Mouse (Mus musculus) embryonic facial prominence, embryonic 10.5 days (tissue): ENCODE measurements around the gene Insc. TPM values are rescaled to one million over a fixed set of nuclear protein-coding genes. Genes with fewer than 3 reads are reported as not detected.

Experiments
- DNase-seq: peaks from one replicate; pipeline ENCODE4 v3.0.0-alpha.2; 2017; ENCODE audit warnings: low spot score
- H3K27ac ChIP-seq: fragments of 300-500 bp; sonication (generic); replicated peaks from 2 replicates; pipeline ENCODE4 v1.5.1; 2016; ENCODE audit warnings: mild to moderate bottlenecking
- H3K27me3 ChIP-seq: fragments of 300-500 bp; sonication (generic); replicated peaks from 2 replicates; pipeline ENCODE4 v1.6.1; 2016; ENCODE audit warnings: low read depth, mild to moderate bottlenecking; ENCODE audit not compliant: poor library complexity, severe bottlenecking
- H3K36me3 ChIP-seq: fragments of 300-500 bp; sonication (generic); replicated peaks from 2 replicates; pipeline ENCODE4 v1.6.1; 2016; ENCODE audit warnings: mild to moderate bottlenecking, moderate library complexity
- H3K4me1 ChIP-seq: fragments of 300-500 bp; sonication (generic); 2 replicates; pipeline ENCODE4 v1.6.1; 2016
- H3K4me3 ChIP-seq: fragments of 300-500 bp; sonication (generic); 2 replicates; pipeline ENCODE4 v1.5.1; 2016; ENCODE audit warnings: mild to moderate bottlenecking, moderate library complexity
- H3K9me3 ChIP-seq: fragments of 300-500 bp; sonication (generic); 2 replicates; pipeline ENCODE4 v1.6.1; 2016; ENCODE audit warnings: mild to moderate bottlenecking
- WGBS: fragments of 180-500 bp; shearing (Covaris S2); methylation state at CpG from one replicate; pipeline ENCODE4 v1.1.7; 2016; 5-methylcytosine and 5-hydroxymethylcytosine counted together
- polyA plus RNA-seq: library from polyadenylated mRNA; unstranded; fragments of >200 nt; fragmentation: Nextera tagmentation; extraction: Ambion mirVana; gene quantifications from 2 replicates; pipeline ENCODE4 v1.2.1, GENCODE M21; 2016

The Insc gene
- polyA plus RNA-seq, 1 experiment from 2014 or later: 6.4 TPM

- no peaks in the 10 kb centered on the region for H3K27me3 ChIP-seq
- WGBS: 88% methylated on average over 4 of the region's 4 CpGs
- H3K27ac ChIP-seq: no peak overlapping the region
- H3K4me3 ChIP-seq: no peak overlapping the region
- H3K9me3 ChIP-seq: no peaks in the 10 kb centered on the region
- DNase-seq: no peak
- H3K36me3 ChIP-seq: no peaks in the 10 kb centered on the region
- H3K4me1 ChIP-seq: peaks cover 5% of the 10 kb centered on the region
Observed at GRCm38 (mm10) chr7:114769041-114769440, 25.5 kb downstream of the Insc start.

DNA sequence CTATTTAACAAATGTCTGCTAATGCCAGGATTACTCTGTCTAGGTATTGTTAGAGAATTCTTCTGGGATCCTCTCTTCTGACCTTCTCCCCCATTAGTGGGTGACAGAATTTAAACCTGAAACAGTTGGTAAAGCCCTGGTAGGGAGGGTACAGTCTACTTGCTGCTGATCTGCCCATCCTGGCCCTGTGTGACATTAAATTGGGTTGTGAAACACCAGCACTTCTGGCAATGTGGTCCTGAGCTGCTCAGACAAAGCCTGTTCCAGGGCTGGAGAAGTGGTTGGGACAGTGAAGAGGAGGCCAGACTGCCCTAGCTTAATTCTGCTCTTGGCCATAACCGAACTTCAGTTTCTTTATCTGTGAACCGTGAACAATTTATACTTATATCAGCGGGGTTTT, 27.1 kb downstream of the Insc start:
- no peak overlapping the region for H3K4me3 ChIP-seq
- WGBS: 96% methylated on average over 3 of the region's 3 CpGs

GRCm38 (mm10) chr7:114771801-114772200, 28.3 kb downstream of the Insc start:
- no peaks in the 10 kb centered on the region for H3K36me3 ChIP-seq
- no peak overlapping the region for H3K4me3 ChIP-seq
- H3K27me3 ChIP-seq: no peaks in the 10 kb centered on the region
- no peak for DNase-seq
- no peak overlapping the region for H3K27ac ChIP-seq
- H3K4me1 ChIP-seq: peaks cover 5% of the 10 kb centered on the region
- H3K9me3 ChIP-seq: no peaks in the 10 kb centered on the region
- 76% methylated on average over 7 of the region's 7 CpGs for WGBS

More for the DNA sequence above, 27.1 kb downstream of the Insc start:
- no peak for DNase-seq
- H3K36me3 ChIP-seq: no peaks in the 10 kb centered on the region
- peaks cover 5% of the 10 kb centered on the region for H3K4me1 ChIP-seq
- no peak overlapping the region for H3K27ac ChIP-seq
- no peaks in the 10 kb centered on the region for H3K9me3 ChIP-seq
- H3K27me3 ChIP-seq: no peaks in the 10 kb centered on the region

DNA sequence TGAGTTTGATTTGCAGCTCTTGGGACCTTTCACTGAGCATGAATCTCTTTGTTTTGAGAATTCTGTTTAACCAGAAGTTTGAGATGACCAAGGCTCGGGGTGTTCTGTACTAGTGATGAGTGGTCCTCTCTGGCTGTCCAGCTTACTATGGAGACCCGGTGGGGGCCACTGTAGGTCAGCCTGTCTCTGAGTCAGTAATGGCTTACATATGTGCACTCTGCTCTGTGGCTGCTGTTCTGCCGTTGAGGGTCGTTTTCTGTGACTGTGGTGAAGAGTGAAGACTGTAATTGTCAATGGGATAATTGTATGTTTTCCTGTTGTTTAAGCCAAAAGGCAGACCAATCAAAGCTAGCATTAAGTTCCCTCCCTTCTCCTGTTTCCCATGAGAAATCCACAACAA, 30.3 kb downstream of the Insc start:
- Histone ChIP-seq H3K4me3 (no peak overlapping the region), H3K27ac (no peak overlapping the region), H3K4me1 (peaks cover 13% of the 10 kb centered on the region), H3K36me3 (no peaks in the 10 kb centered on the region), H3K27me3 (no peaks in the 10 kb centered on the region), H3K9me3 (no peaks in the 10 kb centered on the region)
- DNase-seq: peak; percentile 42
- WGBS: 35% methylated on average over 4 of the region's 4 CpGs

DNA sequence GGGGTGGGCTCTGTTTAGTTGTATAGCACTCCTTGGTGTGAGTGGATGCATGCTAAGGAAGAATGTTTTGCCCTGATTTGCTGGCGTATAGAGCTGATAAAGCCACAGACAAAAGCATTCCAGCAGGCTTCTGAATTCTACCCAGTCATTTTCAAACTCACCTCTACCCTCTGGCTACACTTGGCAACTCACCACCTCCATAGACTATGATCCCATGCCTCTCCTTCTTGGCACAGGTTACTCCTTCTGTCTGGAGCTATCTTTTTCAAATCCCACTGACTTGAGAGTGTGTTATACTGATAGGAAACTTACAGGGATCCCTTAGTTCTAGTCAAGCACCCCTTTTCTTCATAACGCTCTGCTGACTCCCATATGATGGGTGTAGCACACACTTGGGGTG, 32.4 kb downstream of the Insc start:
- Histone ChIP-seq H3K4me1 (peaks cover 25% of the 10 kb centered on the region), H3K27me3 (no peaks in the 10 kb centered on the region), H3K36me3 (no peaks in the 10 kb centered on the region), H3K4me3 (no peak overlapping the region), H3K9me3 (no peaks in the 10 kb centered on the region), H3K27ac (no peak overlapping the region)
- WGBS: 80% methylated on average over 2 of the region's 2 CpGs
- no peak for DNase-seq

- 80% methylated on average over 7 of the region's 7 CpGs for WGBS
- Histone ChIP-seq H3K27me3 (no peaks in the 10 kb centered on the region), H3K27ac (peak overlapping the region; percentile 24; the same call in 1 of the 2 replicates), H3K9me3 (no peaks in the 10 kb centered on the region), H3K36me3 (no peaks in the 10 kb centered on the region), H3K4me1 (peaks cover 25% of the 10 kb centered on the region), H3K4me3 (no peak overlapping the region)
- DNase-seq: no peak
Observed at GRCm38 (mm10) chr7:114778156-114778770, 34.8 kb downstream of the Insc start.

- WGBS: 32% methylated on average over 8 of the region's 8 CpGs
- Histone ChIP-seq H3K9me3 (no peaks in the 10 kb centered on the region), H3K4me3 (no peak overlapping the region), H3K36me3 (no peaks in the 10 kb centered on the region), H3K4me1 (peaks cover 24% of the 10 kb centered on the region), H3K27ac (peak overlapping the region; percentile 24; the same call in 1 of the 2 replicates), H3K27me3 (no peaks in the 10 kb centered on the region)
- peak; percentile 41 for DNase-seq
Observed at GRCm38 (mm10) chr7:114779056-114779660, 35.7 kb downstream of the Insc start.

DNA sequence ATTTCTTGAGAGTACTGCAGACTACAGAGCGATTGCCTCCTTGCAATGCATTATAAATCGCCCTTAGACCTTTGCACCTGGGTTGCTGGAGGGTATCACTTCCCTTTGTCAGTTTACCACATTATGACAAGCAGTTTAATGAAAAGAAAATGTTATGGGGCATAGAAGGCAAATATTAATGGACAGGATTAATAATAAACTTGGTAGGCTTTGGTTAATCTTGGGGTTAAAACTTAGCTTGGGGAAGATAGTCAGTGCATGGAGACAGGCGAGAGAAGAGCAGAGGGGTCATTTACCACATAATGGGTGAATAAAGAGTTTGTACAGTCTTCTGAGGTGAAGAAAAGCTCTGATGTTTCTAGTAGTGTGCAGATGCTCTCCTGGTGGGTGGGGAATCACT, 39.8 kb downstream of the Insc start:
- no peak for DNase-seq

GRCm38 (mm10) chr7:114791087-114791486, 47.6 kb downstream of the Insc start:
- no peaks in the 10 kb centered on the region for H3K9me3 ChIP-seq
- no peaks in the 10 kb centered on the region for H3K36me3 ChIP-seq
- WGBS: 93% methylated on average over 10 of the region's 10 CpGs
- H3K4me3 ChIP-seq: no peak overlapping the region
- H3K27ac ChIP-seq: no peak overlapping the region
- DNase-seq: no peak
- H3K27me3 ChIP-seq: no peaks in the 10 kb centered on the region
- H3K4me1 ChIP-seq: no peaks in the 10 kb centered on the region

More for the DNA sequence above, 39.8 kb downstream of the Insc start:
- Histone ChIP-seq H3K4me1 (peaks cover 20% of the 10 kb centered on the region), H3K9me3 (no peaks in the 10 kb centered on the region), H3K27ac (no peak overlapping the region), H3K36me3 (no peaks in the 10 kb centered on the region), H3K4me3 (no peak overlapping the region), H3K27me3 (no peaks in the 10 kb centered on the region)
- 80% methylated on average over 3 of the region's 3 CpGs for WGBS

GRCm38 (mm10) chr7:114792026-114792425, 48.5 kb downstream of the Insc start:
- H3K4me3 ChIP-seq: no peak overlapping the region
- no peaks in the 10 kb centered on the region for H3K27me3 ChIP-seq
- no peaks in the 10 kb centered on the region for H3K36me3 ChIP-seq
- WGBS: 89% methylated on average over 6 of the region's 6 CpGs
- DNase-seq: no peak
- H3K4me1 ChIP-seq: no peaks in the 10 kb centered on the region
- H3K9me3 ChIP-seq: no peaks in the 10 kb centered on the region
- no peak overlapping the region for H3K27ac ChIP-seq

- H3K27me3 ChIP-seq: no peaks in the 10 kb centered on the region
- DNase-seq: no peak
- no peaks in the 10 kb centered on the region for H3K36me3 ChIP-seq
- H3K9me3 ChIP-seq: no peaks in the 10 kb centered on the region
- H3K27ac ChIP-seq: no peak overlapping the region
- no peaks in the 10 kb centered on the region for H3K4me1 ChIP-seq
- no peak overlapping the region for H3K4me3 ChIP-seq
- 85% methylated on average over 2 of the region's 2 CpGs for WGBS
Observed at GRCm38 (mm10) chr7:114794400-114794799, 50.9 kb downstream of the Insc start.

- Histone ChIP-seq H3K9me3 (no peaks in the 10 kb centered on the region), H3K4me1 (no peaks in the 10 kb centered on the region), H3K36me3 (no peaks in the 10 kb centered on the region), H3K27me3 (no peaks in the 10 kb centered on the region), H3K4me3 (no peak overlapping the region), H3K27ac (no peak overlapping the region)
- no peak for DNase-seq
- WGBS: 86% methylated on average over 8 of the region's 8 CpGs
Observed at GRCm38 (mm10) chr7:114802576-114802975, 59.1 kb downstream of the Insc start.

DNA sequence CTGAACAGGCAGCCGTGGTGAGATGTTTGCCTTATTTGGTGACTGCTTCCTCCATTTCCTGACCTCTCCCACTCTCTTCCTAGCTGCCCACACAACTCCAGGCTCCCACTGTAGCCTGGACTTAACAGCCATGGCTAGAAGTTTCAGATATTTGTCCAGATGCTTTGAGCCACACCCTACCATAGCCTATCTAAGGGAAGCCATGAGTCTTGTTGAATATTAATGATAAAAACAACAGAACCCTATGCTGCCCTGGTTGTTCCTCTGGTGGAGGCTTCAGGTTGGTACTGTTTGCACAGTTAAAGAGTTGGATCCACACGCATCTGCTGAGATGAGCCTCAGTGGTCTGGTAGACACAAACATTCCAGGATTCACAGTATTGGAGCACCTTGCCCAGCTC, 61.8 kb downstream of the Insc start:
- H3K27ac ChIP-seq: no peak overlapping the region
- WGBS: 82% methylated on average over 2 of the region's 2 CpGs

More for the DNA sequence above, 61.8 kb downstream of the Insc start:
- no peak overlapping the region for H3K4me3 ChIP-seq
- H3K4me1 ChIP-seq: no peaks in the 10 kb centered on the region
- H3K9me3 ChIP-seq: no peaks in the 10 kb centered on the region
- no peak for DNase-seq
- no peaks in the 10 kb centered on the region for H3K27me3 ChIP-seq
- H3K36me3 ChIP-seq: no peaks in the 10 kb centered on the region
